8 mouse cellular contexts compared by ENCODE assay signal in genomic region chr6:54680891-54681745, GRCm38 (mm10). TPM values are rescaled to one million over a fixed set of nuclear protein-coding genes. Genes with fewer than 3 reads are reported as not detected.
A peak's percentile ranks its signal among the peaks of the same experiment; 100 is the strongest.
DNase-seq lines count a peak whose midpoint lies in the region; ATAC-seq lines count a peak whose summit lies in the region.

Mturn (plus strand) TSS chr6:54681624.

- peak; percentile 86 for DNase-seq in 3T3-L1 (ENCODE audit: low read depth, low spot score)
- DNase-seq in adrenal gland, postnatal 4 days (ENCODE audit: low spot score in 2 of 2), result peak; percentile 95 to 98
- DNase-seq in embryonic facial prominence, embryonic 14.5 days (ENCODE audit: low spot score), result peak; percentile 96
- peak; percentile 95 for DNase-seq in heart, adult 8-10 months (ENCODE audit: low spot score)
- DNase-seq in monocyte, adult 2 months (ENCODE audit: low read depth in 1 of 2, low spot score in 2 of 2), result peak; percentile 82 to 92
- DNase-seq in spleen, postnatal 36 days (ENCODE audit: low spot score in 2 of 2), result peak; percentile 99

- peak within 1 kb of the TSS; percentile 82 for H3K4me3 ChIP-seq in embryonic facial prominence, embryonic 14.5 days (ENCODE audit: low read depth, low read length)
- H3K4me3 ChIP-seq in kidney, embryonic 14.5 days (ENCODE audit: low read length), result peak within 1 kb of the TSS; percentile 74
- H3K4me3 ChIP-seq in limb, embryonic 15.5 days, result peak within 1 kb of the TSS; percentile 79

- H3K27ac ChIP-seq in embryonic facial prominence, embryonic 14.5 days (replicated peaks; ENCODE audit: low read depth, low read length), result no peak within 1 kb of the TSS; the same call in 1 of the 2 replicates
- H3K27ac ChIP-seq in kidney, embryonic 14.5 days (ENCODE audit: low read depth, low read length), result no peak within 1 kb of the TSS
- peak within 1 kb of the TSS; percentile 84 for H3K27ac ChIP-seq in limb, embryonic 15.5 days

- peak within 1 kb of the TSS; percentile 99 for H3K4me2 ChIP-seq in embryonic facial prominence, embryonic 14.5 days (ENCODE audit: low read depth, low read length)
- peak within 1 kb of the TSS; percentile 99 for H3K4me2 ChIP-seq in kidney, embryonic 14.5 days (replicated peaks; ENCODE audit: low read depth, low read length)
- H3K4me2 ChIP-seq in limb, embryonic 15.5 days, result peak within 1 kb of the TSS; percentile 97

- ATAC-seq in embryonic facial prominence, embryonic 14.5 days (ENCODE audit: low read depth), result peak; percentile 98
- ATAC-seq in kidney, embryonic 14.5 days (ENCODE audit: low FRiP score, low TSS enrichment), result peak; percentile 98
- peak; percentile 96 for ATAC-seq in limb, embryonic 15.5 days (ENCODE audit: insufficient number of reproducible peaks, low FRiP score, low TSS enrichment, low read depth)

- 8% methylated on average over 26 of the region's 48 CpGs for WGBS in embryonic facial prominence, embryonic 14.5 days
- WGBS in kidney, embryonic 14.5 days, result 5% methylated on average over 43 of the region's 48 CpGs
- 4% methylated on average over 44 of the region's 48 CpGs for WGBS in limb, embryonic 15.5 days

- 0 out of 2 replicates have a peak, but pooled peaks cover 7% of the 10 kb centered on the region for H3K4me1 ChIP-seq in embryonic facial prominence, embryonic 14.5 days (ENCODE audit: control insufficient read depth, insufficient read depth, low read length)
- 0 out of 2 replicates have a peak, but pooled peaks cover 3% of the 10 kb centered on the region for H3K4me1 ChIP-seq in kidney, embryonic 14.5 days (ENCODE audit: control insufficient read depth, insufficient read depth, low read length)
- H3K4me1 ChIP-seq in limb, embryonic 15.5 days, result peaks cover 15% of the 10 kb centered on the region

- H3K27me3 ChIP-seq in embryonic facial prominence, embryonic 14.5 days (replicated peaks; ENCODE audit: control insufficient read depth, insufficient read depth, low read length), result peaks cover 8% of the 10 kb centered on the region
- peaks cover 14% of the 10 kb centered on the region for H3K27me3 ChIP-seq in kidney, embryonic 14.5 days (ENCODE audit: control insufficient read depth, insufficient read depth, low read length)
- peaks cover 19% of the 10 kb centered on the region; the same call in 1 of the 2 replicates for H3K27me3 ChIP-seq in limb, embryonic 15.5 days

- H3K9ac ChIP-seq in embryonic facial prominence, embryonic 14.5 days (ENCODE audit: low read depth, low read length), result peak within 1 kb of the TSS; percentile 76
- H3K9ac ChIP-seq in kidney, embryonic 14.5 days (ENCODE audit: low read depth, low read length), result peak within 1 kb of the TSS; percentile 61
- peak within 1 kb of the TSS; percentile 60 for H3K9ac ChIP-seq in limb, embryonic 15.5 days

- H3K36me3 ChIP-seq in embryonic facial prominence, embryonic 14.5 days (ENCODE audit: control insufficient read depth, insufficient read depth, low read length), result no peaks in the 10 kb centered on the region
- no peaks in the 10 kb centered on the region for H3K36me3 ChIP-seq in kidney, embryonic 14.5 days (ENCODE audit: control insufficient read depth, insufficient read depth, low read length)
- no peaks in the 10 kb centered on the region for H3K36me3 ChIP-seq in limb, embryonic 15.5 days

- H3K9me3 ChIP-seq in embryonic facial prominence, embryonic 14.5 days (ENCODE audit: control insufficient read depth, low read length), result no peaks in the 10 kb centered on the region
- H3K9me3 ChIP-seq in kidney, embryonic 14.5 days (ENCODE audit: control insufficient read depth, low read length), result no peaks in the 10 kb centered on the region
- no peaks in the 10 kb centered on the region for H3K9me3 ChIP-seq in limb, embryonic 15.5 days

RNA-seq across cellular contexts. Expression of gene Mturn, which starts in this region (rescaled TPM):
- total RNA-seq in adrenal gland, postnatal 4 days (2021), result 10 to 100 TPM in 1 of 2 experiments, 1 to 10 TPM in 1; 8.2 to 13.5 TPM
- 17.9 and 18.0 TPM in 2 replicates for polyA plus RNA-seq in embryonic facial prominence, embryonic 14.5 days (2014; fragmentation: Nextera tagmentation; extraction: Ambion mirVana)
- total RNA-seq in heart, adult 8-10 months (2022), result 10 to 100 TPM; 10.7 to 18.6 (median 13.4) TPM
- 3.8 and 4.2 TPM in 2 replicates for polyA plus RNA-seq in kidney, embryonic 14.5 days (2014; fragmentation: Nextera tagmentation; extraction: Ambion mirVana)
- polyA plus RNA-seq in limb, embryonic 15.5 days (2015; fragmentation: Nextera tagmentation; extraction: Ambion mirVana), result 9.3 and 10.6 TPM in 2 replicates
